Mouse (Mus musculus) lung, embryonic 15.5 days (tissue): ENCODE measurements around the gene Lbx1. TPM values are rescaled to one million over a fixed set of nuclear protein-coding genes. Genes with fewer than 3 reads are reported as not detected.

Experiments
- ATAC-seq: fragments of 200-750 bp; cut with Nextera tagmentation; 2 replicates; pipeline ENCODE4 v1.8.0; 2017; ENCODE audit warnings: moderate number of reproducible peaks, borderline replicate concordance; ENCODE audit not compliant: low FRiP score, low TSS enrichment; ENCODE audit errors: extremely low read depth
- H3K27ac ChIP-seq: fragments of 300-500 bp; sonication (generic); 2 replicates; pipeline ENCODE4 v1.5.1; 2015; ENCODE audit warnings: moderate library complexity, mild to moderate bottlenecking, inconsistent platforms
- H3K27me3 ChIP-seq: fragments of 300-500 bp; sonication (generic); 2 replicates; pipeline ENCODE4 v1.6.1; 2015; ENCODE audit warnings: inconsistent platforms
- H3K36me3 ChIP-seq: fragments of 300-500 bp; sonication (generic); 2 replicates; pipeline ENCODE4 v1.6.1; 2015; ENCODE audit warnings: inconsistent platforms
- H3K4me1 ChIP-seq: fragments of 300-500 bp; sonication (generic); 2 replicates; pipeline ENCODE4 v1.6.1; 2015; ENCODE audit warnings: inconsistent platforms
- H3K4me2 ChIP-seq: fragments of 300-500 bp; sonication (generic); 2 replicates; pipeline ENCODE4 v1.6.1; 2015; ENCODE audit warnings: inconsistent platforms, mild to moderate bottlenecking, moderate library complexity
- H3K4me3 ChIP-seq: fragments of 300-500 bp; sonication (generic); 2 replicates; pipeline ENCODE4 v1.5.1; 2015; ENCODE audit warnings: mild to moderate bottlenecking, inconsistent platforms
- H3K9ac ChIP-seq: fragments of 300-500 bp; sonication (generic); 2 replicates; pipeline ENCODE4 v1.6.1; 2015; ENCODE audit warnings: inconsistent platforms
- H3K9me3 ChIP-seq: fragments of 300-500 bp; sonication (generic); 2 replicates; pipeline ENCODE4 v1.6.1; 2016; ENCODE audit warnings: inconsistent platforms
- WGBS: fragments of 180-500 bp; shearing (Covaris S2); methylation state at CpG from one replicate; pipeline ENCODE4 v1.1.7; 2015; 5-methylcytosine and 5-hydroxymethylcytosine counted together
- polyA plus RNA-seq: library from polyadenylated mRNA; unstranded; fragments of >200 nt; fragmentation: Nextera tagmentation; extraction: Ambion mirVana; gene quantifications from 2 replicates; pipeline ENCODE4 v1.2.1, GENCODE M21; 2015

Gene Lbx1
- polyA plus RNA-seq, 1 experiment from 2014 or later: not detected

DNA sequence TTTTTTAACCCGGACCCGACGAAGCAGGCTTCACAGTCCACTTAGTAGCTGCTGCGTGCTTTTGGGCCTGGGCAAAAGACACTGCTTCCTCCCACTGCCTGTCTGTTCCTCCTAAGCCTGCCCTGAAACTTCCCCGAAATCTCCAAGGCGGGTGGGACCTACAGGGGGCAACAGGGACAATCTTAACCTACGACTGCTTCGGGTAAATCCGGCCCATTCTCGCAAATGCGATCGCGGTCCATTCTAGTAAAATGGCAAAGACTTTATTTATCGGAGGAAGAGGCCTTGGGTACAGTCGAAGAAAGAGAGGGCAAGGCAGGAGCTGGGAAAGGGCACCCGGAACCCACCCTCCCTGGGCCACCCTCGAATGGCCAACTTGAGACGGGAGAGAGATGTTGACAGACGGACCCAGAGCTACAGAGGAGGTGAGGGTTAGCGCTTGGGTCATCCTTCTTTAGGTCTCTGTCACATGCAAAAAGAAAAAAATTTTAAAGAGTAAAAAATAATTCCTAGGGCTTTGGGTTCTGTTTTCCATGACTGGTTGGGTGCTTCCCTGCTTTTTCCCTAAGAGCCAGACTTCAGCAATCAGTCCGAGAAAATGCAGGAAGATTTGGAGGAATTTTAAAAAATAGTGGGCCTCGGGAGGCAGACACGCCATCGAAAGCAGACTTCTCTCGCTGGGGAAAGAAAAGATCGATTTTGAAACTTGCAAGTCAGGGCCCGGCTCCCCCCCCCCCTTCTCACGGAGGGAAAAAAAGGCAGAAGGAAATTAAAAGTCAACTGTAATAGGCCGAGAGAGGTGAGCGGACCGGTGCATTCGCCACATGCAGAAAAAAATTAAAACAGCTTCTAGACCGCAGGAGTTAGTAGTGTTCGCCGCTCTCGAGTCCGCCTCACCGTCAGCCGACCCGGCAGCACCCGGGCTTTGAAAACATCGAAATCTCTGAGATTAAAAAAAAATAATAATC lies 2.9 kb downstream of the Lbx1 start:
- 1% methylated on average over 42 of the region's 42 CpGs for WGBS
- Histone ChIP-seq H3K36me3 (no peaks in the 10 kb centered on the region), H3K4me1 (peaks cover 41% of the 10 kb centered on the region), H3K4me2 (peak overlapping the region; percentile 30; the same call in 1 of the 2 replicates), H3K27ac (no peak overlapping the region), H3K27me3 (peaks cover 100% of the 10 kb centered on the region), H3K9me3 (no peaks in the 10 kb centered on the region), H3K9ac (no peak overlapping the region), H3K4me3 (peak overlapping the region; percentile 19; the same call in 1 of the 2 replicates)
- ATAC-seq: no peak

DNA sequence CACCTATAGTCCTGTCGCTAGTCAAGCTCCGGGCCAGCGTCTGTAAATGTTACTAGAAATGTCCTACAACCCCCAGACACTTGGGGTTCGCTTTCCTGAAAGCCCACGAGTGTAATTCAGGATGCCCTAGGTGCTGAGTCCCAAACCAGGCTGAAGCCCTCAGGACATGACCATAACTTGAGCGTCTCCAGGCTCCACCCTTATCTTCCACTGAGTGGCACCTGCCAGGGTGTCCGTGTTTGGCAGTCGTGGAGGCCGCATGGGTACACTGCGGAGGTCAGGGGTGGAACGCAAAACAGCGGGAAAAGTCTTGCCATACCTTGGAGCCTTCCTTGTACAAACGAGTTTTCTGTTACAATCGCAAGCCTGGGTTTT lies 3.6 kb downstream of the Lbx1 start:
- Histone ChIP-seq H3K9ac (no peak overlapping the region), H3K27me3 (peaks cover 100% of the 10 kb centered on the region), H3K4me2 (no peak overlapping the region), H3K27ac (no peak overlapping the region), H3K36me3 (no peaks in the 10 kb centered on the region), H3K9me3 (no peaks in the 10 kb centered on the region), H3K4me3 (peak overlapping the region; percentile 19), H3K4me1 (peaks cover 41% of the 10 kb centered on the region)
- WGBS: 1% methylated on average over 14 of the region's 14 CpGs
- no peak for ATAC-seq

DNA sequence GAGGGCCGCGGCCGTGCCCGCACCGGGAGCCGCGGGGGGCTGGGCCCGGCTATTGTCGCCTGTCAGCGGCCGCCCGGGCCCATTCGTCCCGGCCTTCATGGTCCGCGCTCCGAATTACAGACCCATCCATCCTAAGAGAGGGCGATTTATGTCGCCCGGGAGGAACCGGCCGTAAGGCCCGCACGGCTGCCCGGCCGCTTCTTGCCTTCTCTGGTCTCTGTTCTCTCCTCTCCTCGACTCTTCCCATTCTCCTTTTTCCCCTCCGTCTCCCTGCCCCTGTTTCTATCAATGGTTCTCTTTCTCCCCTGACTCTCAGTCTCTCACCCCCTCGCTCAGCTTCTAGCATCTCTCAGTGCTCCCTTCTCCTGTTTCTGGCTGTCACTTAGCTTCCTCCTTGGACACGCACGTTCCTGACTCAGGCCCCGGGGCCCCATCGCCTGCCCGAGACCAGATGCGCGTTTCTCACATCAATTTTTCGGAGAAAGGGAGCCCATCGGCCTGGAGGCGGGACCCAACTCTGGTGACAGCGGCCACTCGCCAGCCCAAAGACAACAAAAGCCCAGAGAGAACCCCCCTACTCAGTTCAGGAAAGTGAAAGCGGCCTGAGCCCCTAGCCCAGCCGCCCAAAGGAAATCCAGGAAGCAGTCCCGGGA lies 4.1 kb downstream of the Lbx1 start:
- Histone ChIP-seq H3K4me1 (peaks cover 38% of the 10 kb centered on the region), H3K36me3 (no peaks in the 10 kb centered on the region)

GRCm38 (mm10) chr19:45230848-45231382 lies 4.7 kb downstream of the Lbx1 start:
- Histone ChIP-seq H3K27ac (no peak overlapping the region), H3K4me2 (peak overlapping the region; percentile 35), H3K27me3 (peaks cover 100% of the 10 kb centered on the region), H3K9ac (no peak overlapping the region), H3K36me3 (no peaks in the 10 kb centered on the region), H3K9me3 (no peaks in the 10 kb centered on the region), H3K4me3 (peak overlapping the region; percentile 19; the same call in 1 of the 2 replicates), H3K4me1 (peaks cover 32% of the 10 kb centered on the region)
- under 1% methylated on average over 35 of the region's 51 CpGs for WGBS
- no peak for ATAC-seq

More for the DNA sequence above, 4.1 kb downstream of the Lbx1 start:
- under 1% methylated on average over 43 of the region's 44 CpGs for WGBS
- H3K4me2 ChIP-seq: peak overlapping the region; percentile 35
- no peaks in the 10 kb centered on the region for H3K9me3 ChIP-seq
- peaks cover 100% of the 10 kb centered on the region for H3K27me3 ChIP-seq
- H3K4me3 ChIP-seq: peak overlapping the region; percentile 19
- no peak overlapping the region for H3K27ac ChIP-seq
- no peak overlapping the region for H3K9ac ChIP-seq
- no peak for ATAC-seq

DNA sequence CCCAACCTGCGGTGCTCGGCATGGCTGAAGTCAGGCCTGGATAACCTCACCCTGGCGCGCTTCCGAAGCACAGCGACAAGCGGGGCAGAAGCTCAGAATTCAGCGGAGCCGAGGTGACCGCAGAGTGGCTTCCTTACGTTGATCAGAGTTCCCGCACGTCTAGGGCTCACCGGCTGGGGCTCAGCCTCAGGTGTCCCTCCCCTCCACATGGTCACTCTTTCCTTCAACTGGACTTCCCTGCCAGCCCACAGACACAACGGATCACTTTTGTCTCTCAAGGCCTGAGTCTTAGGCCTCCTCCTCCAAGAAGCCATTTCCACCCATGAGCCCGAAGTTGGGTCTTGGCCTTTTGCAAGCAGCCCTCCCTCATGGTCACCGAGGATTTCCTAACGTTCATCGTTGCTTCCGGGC lies 5.4 kb downstream of the Lbx1 start:
- no peaks in the 10 kb centered on the region for H3K9me3 ChIP-seq
- no peak for ATAC-seq
- 1% methylated on average over 20 of the region's 20 CpGs for WGBS
- peaks cover 100% of the 10 kb centered on the region for H3K27me3 ChIP-seq
- peaks cover 25% of the 10 kb centered on the region for H3K4me1 ChIP-seq
- H3K4me2 ChIP-seq: no peak overlapping the region
- H3K9ac ChIP-seq: no peak overlapping the region
- no peak overlapping the region for H3K4me3 ChIP-seq
- no peak overlapping the region for H3K27ac ChIP-seq
- no peaks in the 10 kb centered on the region for H3K36me3 ChIP-seq

GRCm38 (mm10) chr19:45229378-45230135 lies 6.1 kb downstream of the Lbx1 start:
- Histone ChIP-seq H3K4me2 (peak overlapping the region; percentile 36), H3K27ac (no peak overlapping the region), H3K9ac (no peak overlapping the region), H3K4me1 (peaks cover 20% of the 10 kb centered on the region), H3K36me3 (no peaks in the 10 kb centered on the region), H3K4me3 (peak overlapping the region; percentile 19), H3K9me3 (no peaks in the 10 kb centered on the region), H3K27me3 (peaks cover 100% of the 10 kb centered on the region)
- 1% methylated on average over 33 of the region's 33 CpGs for WGBS
- ATAC-seq: no peak

DNA sequence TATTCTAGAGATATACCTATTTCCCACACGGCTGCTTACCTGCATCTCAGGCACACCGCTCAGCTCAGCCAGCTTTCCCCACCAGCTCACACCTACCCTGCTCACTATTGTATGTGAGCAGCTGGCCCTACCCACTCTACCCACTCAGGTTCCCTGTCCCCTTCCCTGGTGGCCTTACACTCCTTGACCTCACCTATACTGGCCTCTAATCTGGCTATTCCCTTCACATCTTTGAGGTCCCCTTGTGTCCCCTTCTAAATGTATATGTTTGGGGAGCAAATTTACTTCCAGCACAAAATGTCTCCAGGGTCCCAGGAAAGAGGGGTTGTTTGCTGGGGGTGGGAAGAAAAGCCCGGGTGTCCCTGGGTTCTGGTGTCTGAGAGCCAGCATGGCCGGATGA lies 6.8 kb downstream of the Lbx1 start:
- ATAC-seq: no peak
- H3K4me2 ChIP-seq: no peak overlapping the region
- H3K4me3 ChIP-seq: no peak overlapping the region
- no peaks in the 10 kb centered on the region for H3K9me3 ChIP-seq
- peaks cover 100% of the 10 kb centered on the region for H3K27me3 ChIP-seq
- no peaks in the 10 kb centered on the region for H3K36me3 ChIP-seq
- H3K27ac ChIP-seq: no peak overlapping the region
- 3% methylated on average over 4 of the region's 4 CpGs for WGBS
- H3K4me1 ChIP-seq: peaks cover 20% of the 10 kb centered on the region
- no peak overlapping the region for H3K9ac ChIP-seq

DNA sequence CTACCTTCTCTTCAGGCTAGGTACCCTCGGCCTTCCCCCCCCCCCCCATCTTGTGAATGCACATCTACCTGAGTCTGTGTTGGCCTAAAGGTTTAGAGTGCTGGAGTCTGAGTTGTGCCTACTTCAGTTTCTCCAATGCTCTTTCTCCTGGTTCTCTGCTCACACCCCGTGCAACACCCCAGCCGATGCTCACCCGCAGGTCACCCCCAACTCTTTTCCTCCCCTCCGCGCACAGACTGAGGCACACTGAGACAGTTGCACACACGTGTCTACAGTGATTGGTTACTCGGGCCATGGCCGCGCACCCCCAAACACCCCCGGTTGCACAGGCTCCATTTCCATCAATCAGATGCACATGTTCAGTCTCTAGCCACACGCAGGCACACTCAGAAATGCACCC lies 7.5 kb downstream of the Lbx1 start:
- no peak for ATAC-seq
- Histone ChIP-seq H3K4me3 (no peak overlapping the region), H3K4me2 (no peak overlapping the region), H3K27me3 (peaks cover 100% of the 10 kb centered on the region), H3K9ac (no peak overlapping the region), H3K36me3 (no peaks in the 10 kb centered on the region), H3K4me1 (peaks cover 13% of the 10 kb centered on the region), H3K9me3 (no peaks in the 10 kb centered on the region), H3K27ac (no peak overlapping the region)
- 8% methylated on average over 11 of the region's 12 CpGs for WGBS

DNA sequence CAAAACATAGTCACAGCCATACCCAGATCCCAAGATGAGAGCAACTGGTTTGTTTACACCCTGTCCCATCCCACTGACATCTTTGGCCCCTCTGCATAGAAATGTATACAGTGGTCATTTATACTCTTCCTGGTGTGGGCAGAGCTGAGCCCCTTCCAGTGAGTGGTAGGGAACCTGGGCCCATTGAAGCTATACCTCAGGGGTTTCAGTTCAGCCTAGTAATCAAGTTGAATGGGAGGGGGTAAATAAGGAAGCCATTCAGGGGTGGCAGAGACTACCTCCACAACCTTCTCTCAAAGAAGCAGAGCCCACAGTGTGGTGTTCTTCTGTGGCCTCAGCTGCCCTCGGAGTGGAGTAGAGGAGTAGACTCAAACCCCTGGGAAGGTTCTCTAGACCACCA lies 7.9 kb downstream of the Lbx1 start:
- peaks cover 13% of the 10 kb centered on the region for H3K4me1 ChIP-seq
- no peaks in the 10 kb centered on the region for H3K9me3 ChIP-seq
- WGBS: 21% methylated on average over 1 of the region's 1 CpGs
- H3K27me3 ChIP-seq: peaks cover 100% of the 10 kb centered on the region
- H3K27ac ChIP-seq: no peak overlapping the region
- no peak overlapping the region for H3K9ac ChIP-seq
- ATAC-seq: no peak
- no peak overlapping the region for H3K4me2 ChIP-seq
- H3K36me3 ChIP-seq: no peaks in the 10 kb centered on the region
- H3K4me3 ChIP-seq: no peak overlapping the region

GRCm38 (mm10) chr19:45227049-45227448 lies 8.6 kb downstream of the Lbx1 start:
- Histone ChIP-seq H3K4me1 (peaks cover 13% of the 10 kb centered on the region), H3K36me3 (no peaks in the 10 kb centered on the region), H3K27me3 (peaks cover 100% of the 10 kb centered on the region), H3K4me3 (no peak overlapping the region), H3K9me3 (no peaks in the 10 kb centered on the region), H3K4me2 (no peak overlapping the region), H3K27ac (no peak overlapping the region), H3K9ac (no peak overlapping the region)
- 7% methylated on average over 3 of the region's 3 CpGs for WGBS
- no peak for ATAC-seq

- Histone ChIP-seq H3K4me3 (no peak overlapping the region), H3K9me3 (no peaks in the 10 kb centered on the region), H3K27ac (no peak overlapping the region), H3K9ac (no peak overlapping the region), H3K4me1 (peaks cover 10% of the 10 kb centered on the region), H3K36me3 (no peaks in the 10 kb centered on the region), H3K4me2 (no peak overlapping the region), H3K27me3 (peaks cover 100% of the 10 kb centered on the region)
- 1% methylated on average over 8 of the region's 8 CpGs for WGBS
- ATAC-seq: no peak
These were observed 9.4 kb downstream of the Lbx1 start for GRCm38 (mm10) chr19:45226246-45226645.
